Mouse (Mus musculus) c-Kit-positive CD71-positive TER-119-negative erythroid progenitor cells, embryonic 14.5 days (primary cell): Measurements from ENCODE around the gene Dek.

Experiments used
- DNase-seq: peaks from one replicate; pipeline ENCODE4 v3.0.0-alpha.2; 2013; ENCODE audit warnings: low read depth

The Dek gene

DNA sequence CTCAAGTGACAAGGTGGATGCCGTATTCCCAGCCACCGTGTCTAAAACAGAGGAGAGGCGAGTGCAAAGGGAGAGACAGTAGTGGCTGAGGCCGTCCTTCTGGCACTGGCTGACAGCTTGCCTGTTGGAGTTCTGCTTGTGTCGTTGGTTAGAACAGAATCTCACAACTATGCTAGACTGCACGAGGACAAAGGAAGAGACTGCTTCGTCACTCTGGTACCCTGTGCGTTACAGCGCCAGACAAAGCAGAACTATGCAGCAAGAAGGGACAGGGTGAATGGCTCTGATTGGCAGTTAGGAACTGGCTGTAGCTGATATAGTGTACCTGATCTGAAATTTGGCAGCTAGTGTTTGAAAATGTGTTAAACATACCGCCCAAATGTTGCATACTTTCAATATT, 52.0 kb downstream of the Dek start:
- DNase-seq = no peak

GRCm38 (mm10) chr13:47050009-47050408, 56.0 kb downstream of the Dek start:
- no peak for DNase-seq

DNA sequence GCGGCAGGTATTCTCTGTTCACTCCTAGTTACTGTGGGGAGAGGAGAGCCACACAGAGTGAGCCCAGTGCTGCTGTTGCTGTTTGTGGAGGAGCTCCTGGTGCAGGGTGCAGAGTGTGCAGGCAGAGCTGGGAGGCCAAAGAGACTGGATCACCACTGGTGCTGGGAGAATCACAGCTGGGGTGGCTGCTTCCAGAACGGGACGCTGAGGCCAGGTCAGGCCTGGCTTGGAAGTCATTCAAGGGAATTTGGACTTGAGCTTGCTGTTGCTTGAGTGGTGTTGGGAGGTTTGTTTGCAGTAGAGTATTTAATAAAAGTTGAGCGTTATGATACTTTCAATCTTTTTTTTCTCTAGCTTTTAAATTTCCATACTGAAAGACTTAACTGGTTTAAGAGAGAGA, 58.0 kb downstream of the Dek start:
- DNase-seq = no peak

DNA sequence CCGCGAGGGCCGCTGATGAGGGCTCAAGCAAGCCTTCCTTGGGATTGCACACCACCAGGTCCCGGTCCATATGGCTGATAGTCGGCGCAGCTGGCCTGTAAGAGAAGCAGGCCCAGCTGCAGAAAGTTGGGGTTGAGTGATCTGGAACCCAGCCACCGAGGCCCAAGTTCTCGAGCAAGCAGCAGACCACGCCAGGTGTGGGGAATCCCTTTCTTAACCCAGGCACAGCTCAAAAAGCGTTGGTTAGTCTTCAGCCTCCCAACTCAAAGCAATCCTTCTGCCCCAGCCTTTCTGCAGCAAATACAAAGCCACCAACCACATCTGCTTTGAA, 61.4 kb downstream of the Dek start, which contains the start of gene Tpmt:
Gene Tpmt, minus strand, starts transcription at position 121 of the 331 bp plus-strand sequence.
- DNase-seq = no peak

DNA sequence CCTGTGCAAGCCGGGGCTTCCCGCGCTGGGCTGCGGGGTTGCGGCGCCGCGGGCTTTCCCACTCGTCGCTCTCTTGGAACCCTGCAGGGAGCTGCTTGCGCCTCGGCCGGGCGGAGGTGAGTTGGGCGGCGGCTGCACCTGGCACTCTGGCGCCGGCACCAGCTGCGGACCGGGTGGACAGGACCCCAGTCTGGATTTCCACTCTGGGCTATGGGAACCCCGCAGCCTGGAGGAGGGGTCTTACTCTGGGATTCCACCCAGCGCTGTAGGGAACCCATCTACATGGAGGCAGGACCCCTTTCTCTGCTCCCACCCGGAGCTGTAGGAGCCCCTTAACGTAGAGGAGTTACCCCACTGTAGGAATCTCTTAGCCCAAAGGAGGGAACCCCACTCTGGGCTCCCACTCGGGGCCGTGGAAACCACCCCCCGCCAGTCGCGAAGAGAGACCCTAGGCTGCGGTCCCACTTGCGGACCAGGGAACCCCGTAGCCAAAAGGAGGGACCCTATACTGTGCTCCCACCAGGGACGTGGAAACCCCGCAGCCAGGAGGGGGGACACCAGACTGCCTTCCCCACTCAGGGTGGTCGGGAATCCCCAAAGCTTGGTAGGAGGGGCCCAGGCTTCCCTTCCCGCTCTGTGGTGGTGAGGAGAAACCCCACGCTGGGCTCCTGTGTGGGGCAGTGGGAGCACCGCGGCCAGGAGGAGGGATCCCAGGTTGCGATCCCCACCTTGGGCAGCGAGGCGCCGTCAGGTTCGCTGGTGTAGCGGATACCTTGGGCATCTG, 62.0 kb downstream of the Dek start:
- DNase-seq = no peak

DNA sequence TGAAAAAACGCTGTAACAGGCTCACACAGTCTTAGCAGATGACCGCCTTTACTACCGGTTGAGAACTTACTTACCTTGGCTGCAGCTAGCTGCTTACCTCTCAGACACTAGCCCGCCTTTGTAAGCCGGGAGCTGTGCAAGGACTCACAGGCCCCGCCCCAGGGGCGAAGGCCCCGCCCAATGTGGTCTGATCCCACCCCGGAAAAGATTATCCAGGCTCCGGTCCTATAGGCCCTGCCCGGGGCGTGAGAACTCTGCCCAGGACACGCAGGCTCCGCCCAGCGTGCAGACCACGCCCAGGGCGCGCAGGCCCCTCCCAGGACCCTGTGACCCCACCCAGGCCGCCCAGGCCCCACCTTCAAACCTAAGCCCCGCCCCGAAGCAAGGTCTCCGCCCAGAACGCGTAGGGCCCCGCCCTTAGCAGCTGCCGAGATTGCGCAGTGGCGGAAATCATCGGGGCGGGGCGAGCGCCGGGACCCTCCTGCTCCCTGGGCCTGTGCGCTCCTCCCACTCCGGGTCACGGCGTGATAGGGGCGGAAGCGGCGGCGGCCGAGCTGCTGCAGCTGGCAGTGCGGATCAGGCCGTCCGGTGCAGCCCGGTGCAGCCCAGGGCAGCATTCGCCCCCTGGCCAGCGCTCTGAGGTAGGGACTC, 62.8 kb downstream of the Dek start, which contains the start of gene Kdm1b:
Gene Kdm1b, plus strand, starts transcription at position 470 of the 651 bp plus-strand sequence.
- peak; percentile 98 for DNase-seq

DNA sequence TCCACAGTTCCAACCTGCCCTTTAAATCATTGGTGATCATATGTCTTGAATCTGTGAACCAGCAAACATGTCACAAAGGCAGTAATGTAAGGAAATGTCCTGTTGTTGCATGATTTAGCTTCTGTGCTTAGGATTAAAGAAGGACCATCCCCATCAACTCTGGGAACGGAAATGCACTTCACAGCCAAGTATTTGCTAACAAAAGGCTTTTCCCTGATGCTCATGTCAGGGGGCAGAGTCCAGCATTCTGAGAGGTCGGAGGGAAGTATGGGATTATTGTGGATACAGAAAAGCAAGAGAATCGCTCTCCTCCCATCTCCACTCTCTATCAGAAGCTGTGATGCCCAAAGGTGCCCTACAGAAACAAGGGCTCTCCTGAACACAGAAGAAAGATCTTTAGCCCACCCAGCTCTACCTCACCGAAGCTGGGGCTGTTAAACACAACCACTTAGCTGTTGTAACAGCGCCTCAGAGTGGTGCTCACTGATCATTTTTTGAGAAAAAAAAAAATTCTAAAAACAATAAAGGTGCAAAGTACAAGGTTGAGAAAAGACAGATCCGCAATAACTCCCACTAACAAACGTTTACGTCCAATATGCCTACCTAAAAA, 63.9 kb downstream of the Dek start:
- DNase-seq = no peak

DNA sequence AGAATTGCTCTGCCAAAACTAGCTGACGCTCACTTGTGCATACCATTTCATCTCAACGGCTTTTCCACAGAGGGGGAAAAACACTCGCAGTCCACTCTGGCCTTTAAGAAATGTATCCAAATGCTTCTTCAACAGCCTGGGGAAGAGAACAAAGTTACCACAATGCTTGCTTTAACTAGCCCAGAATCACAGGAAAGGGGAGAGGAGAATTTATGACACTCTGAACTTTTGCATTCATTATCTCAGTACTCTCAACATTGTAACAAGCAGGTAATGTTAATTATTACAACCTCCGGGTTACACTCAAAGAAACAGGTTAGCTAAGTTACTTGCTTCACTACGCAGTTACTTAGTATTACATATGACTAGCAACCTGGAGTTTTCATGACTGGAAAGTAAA, 65.9 kb downstream of the Dek start:
- no peak for DNase-seq

GRCm38 (mm10) chr13:47037946-47038345, 68.1 kb downstream of the Dek start:
- no peak for DNase-seq
